Mouse (Mus musculus): ENCODE results near the gene Zfp955a.
"Not testable (repeated sequence)": the region's sequence is repeated elsewhere in the genome, so short reads cannot be mapped to it uniquely, and the experiment has no call there.

Gene Zfp955a

DNA sequence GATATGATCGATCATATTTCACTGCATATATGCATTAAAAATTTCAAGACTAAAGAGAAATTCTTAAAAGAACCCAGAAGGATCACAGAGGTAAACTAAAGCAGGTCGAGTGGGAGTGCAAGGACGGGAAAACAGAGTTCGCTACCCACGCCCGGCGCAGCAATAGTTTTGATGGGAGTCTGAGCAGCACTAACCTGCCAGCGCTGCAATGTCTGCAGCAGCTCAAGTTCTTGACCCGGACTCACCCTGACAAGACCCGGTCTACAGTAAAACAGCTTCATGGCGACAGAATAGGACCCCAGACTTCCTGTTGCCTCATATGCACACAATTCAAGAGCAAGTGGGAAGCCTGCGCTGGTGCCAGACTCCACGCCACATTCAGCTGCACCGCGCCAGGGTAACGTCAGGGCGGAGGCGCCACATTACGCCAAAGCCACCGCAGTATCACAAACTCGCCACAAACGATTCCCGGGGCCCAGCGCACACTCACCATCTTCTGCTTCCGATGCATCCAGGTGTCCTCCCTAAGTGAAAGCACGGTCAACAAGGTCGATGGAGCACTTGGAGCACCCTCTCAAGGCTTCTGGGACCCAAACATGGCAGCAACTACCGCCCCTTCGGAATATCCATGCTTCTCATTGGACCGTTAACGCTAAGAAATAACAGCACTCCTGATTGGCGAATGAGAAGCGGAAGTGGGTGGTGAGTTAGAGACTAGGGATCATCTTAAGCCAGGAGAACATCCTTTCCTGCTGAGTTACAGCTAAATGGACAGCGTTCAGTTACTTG, at the start of gene Zfp955a:
Zfp955a (minus strand) TSS at position 616 of the 789 bp plus-strand sequence.
- not testable (repeated sequence) for DNase-seq (ENCODE audit: low read depth, low spot score)

DNA sequence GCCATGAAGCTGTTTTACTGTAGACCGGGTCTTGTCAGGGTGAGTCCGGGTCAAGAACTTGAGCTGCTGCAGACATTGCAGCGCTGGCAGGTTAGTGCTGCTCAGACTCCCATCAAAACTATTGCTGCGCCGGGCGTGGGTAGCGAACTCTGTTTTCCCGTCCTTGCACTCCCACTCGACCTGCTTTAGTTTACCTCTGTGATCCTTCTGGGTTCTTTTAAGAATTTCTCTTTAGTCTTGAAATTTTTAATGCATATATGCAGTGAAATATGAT, 34.9 kb upstream of the Zfp955a start:
- not testable (repeated sequence) for DNase-seq (ENCODE audit: low read depth, low spot score)

DNA sequence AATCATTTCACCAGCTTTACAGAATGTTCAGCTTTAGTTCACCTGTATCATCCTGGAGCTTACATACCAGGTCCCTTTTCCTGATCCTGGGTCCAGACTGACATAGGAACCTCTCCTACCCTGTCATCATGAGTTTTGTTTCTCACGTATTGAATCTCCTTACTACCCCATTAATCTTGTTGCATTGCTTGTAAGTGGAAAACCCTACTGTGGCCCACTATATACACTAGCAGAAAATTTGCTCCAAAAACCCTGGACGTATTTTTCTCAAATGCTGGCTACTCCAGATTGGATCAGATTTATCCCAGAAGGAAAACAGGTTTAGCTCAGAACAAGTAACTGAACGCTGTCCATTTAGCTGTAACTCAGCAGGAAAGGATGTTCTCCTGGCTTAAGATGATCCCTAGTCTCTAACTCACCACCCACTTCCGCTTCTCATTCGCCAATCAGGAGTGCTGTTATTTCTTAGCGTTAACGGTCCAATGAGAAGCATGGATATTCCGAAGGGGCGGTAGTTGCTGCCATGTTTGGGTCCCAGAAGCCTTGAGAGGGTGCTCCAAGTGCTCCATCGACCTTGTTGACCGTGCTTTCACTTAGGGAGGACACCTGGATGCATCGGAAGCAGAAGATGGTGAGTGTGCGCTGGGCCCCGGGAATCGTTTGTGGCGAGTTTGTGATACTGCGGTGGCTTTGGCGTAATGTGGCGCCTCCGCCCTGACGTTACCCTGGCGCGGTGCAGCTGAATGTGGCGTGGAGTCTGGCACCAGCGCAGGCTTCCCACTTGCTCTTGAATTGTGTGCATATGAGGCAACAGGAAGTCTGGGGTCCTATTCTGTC, 34.3 kb upstream of the Zfp955a start, which contains the start of gene Zfp955b:
Zfp955b (plus strand) TSS at position 506 of the 837 bp plus-strand sequence.
- DNase-seq (ENCODE audit: low read depth, low spot score) = not testable (repeated sequence)

DNA sequence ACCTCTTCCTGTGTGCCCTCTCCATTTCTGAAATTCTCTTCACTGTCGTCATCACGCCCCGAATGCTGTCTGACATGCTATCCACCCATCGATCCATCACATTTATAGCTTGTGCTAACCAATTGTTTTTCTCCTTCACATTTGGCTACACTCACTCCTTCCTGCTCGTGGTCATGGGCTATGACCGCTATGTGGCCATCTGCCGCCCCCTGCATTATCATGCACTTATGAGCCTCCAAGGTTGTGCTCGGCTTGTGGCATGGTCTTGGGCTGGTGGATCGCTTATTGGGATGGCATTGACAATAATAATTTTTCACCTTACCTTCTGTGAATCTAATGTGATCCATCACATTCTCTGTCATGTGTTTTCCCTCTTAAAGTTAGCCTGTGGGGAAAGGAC, 14.0 kb upstream of the Zfp955a start:
- DNase-seq (ENCODE audit: low read depth, low spot score) = no peak

DNA sequence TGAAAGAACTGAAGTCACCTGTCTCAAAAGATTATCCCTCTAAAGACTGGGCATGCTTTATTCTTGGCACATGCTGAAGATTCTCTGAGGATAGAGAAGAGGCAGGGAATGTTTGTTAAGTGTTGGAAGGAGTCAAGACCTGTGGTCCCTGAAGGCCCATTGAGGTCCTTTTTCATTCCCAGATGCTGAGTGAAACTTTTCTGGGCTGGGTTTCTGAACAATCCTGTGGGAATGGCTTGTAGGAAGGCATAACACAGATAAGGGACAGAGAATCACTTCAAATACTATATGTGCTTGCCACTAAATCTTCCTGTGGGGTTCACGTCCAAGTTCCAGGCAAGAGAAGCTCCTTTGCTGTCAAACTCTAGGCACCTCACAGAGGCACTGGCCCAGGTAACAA, 9.4 kb upstream of the Zfp955a start, which contains the start of gene Olfr63:
Olfr63 (plus strand) TSS at position 301 of the 400 bp plus-strand sequence.
- DNase-seq (ENCODE audit: low read depth, low spot score) = no peak

DNA sequence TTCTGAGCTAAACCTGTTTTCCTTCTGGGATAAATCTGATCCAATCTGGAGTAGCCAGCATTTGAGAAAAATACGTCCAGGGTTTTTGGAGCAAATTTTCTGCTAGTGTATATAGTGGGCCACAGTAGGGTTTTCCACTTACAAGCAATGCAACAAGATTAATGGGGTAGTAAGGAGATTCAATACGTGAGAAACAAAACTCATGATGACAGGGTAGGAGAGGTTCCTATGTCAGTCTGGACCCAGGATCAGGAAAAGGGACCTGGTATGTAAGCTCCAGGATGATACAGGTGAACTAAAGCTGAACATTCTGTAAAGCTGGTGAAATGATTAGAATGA, 343 bp upstream of the Zfp955a start:
- DNase-seq (ENCODE audit: low read depth, low spot score) = not testable (repeated sequence)

DNA sequence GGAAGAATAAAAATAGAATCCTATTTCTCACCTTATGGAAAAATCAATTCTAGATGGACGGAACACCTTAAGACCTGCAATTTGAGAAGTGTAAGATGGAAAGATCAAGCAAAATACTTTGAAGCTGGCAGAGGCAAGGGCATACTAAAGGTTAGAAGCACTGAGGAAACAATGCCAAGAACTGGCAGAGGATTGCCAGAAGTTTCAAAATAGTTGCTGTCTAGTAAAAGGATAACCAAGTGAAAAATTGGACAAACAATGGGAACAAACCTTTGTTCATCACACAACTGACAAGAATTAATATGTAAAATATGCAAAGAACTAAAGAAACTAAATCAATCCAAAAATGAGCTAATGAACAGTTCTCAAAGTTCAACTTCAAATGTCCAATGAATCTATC, 18.3 kb downstream of the Zfp955a start:
- DNase-seq (ENCODE audit: low read depth, low spot score) = not testable (repeated sequence)

DNA sequence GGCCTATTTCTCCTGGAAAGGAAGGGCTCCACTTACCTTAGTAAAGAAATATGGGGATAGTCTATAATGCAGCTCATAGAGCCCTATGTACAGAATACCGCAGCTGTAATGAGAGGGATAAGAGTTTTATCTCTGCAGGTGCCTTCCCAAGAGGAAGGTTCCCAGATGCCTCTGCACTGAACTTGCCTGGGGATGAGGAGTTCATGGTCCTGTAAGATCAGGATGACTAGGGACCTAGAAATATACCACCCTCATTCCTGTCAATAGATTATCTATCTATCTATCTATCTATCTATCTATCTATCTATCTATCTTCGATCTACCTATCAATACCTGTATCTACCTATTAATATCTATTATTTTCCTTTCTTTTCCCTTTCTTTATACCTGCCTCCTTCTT, 33.4 kb downstream of the Zfp955a start, which contains the start of gene Olfr1564:
Olfr1564 (minus strand) TSS at position 101 of the 400 bp plus-strand sequence.
- DNase-seq (ENCODE audit: low read depth, low spot score) = no peak

DNA sequence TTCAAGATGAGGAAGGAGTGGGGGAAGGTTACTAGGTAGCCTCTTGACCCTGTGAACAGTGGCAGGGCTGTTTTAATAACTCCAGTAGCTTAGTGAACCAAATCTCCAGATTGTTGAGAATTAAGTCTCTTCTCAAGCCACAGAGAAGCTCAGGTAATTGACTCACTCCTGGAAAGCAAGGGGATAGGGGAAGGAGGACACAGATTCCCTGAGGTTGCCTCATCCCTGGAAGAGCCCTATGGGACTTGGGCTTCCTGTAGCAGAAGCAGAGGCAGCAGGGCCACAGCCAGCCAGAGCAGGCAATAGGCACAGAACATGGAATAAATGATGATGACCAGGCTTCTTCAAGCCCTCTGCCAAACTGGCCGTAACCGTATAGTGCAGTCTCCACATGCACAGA, 63.9 kb downstream of the Zfp955a start, which contains the start of gene Olfr239:
Olfr239 (plus strand) TSS at position 301 of the 400 bp plus-strand sequence.
- not testable (repeated sequence) for DNase-seq (ENCODE audit: low read depth, low spot score)
